In genomic region chr6:133206173-133206572, GRCm38 (mm10) we compare ENCODE assay signal across 8 mouse cellular contexts.
DNase-seq lines count a peak whose midpoint lies in the region; ATAC-seq and TF ChIP-seq lines count a peak whose summit lies in the region.

No protein-coding gene starts in this region.

- H3K9me3 ChIP-seq in forebrain, embryonic 16.5 days (ENCODE audit: control insufficient read depth, low read length) = no peaks in the 10 kb centered on the region
- H3K9me3 ChIP-seq in liver, embryonic 14.5 days (ENCODE audit: control insufficient read depth, low read length) = no peaks in the 10 kb centered on the region

- 4% methylated on average over 3 of the region's 3 CpGs for WGBS in forebrain, embryonic 16.5 days
- WGBS in liver, embryonic 14.5 days (ENCODE audit: insufficient replicate concordance) = 5% methylated on average over 3 of the region's 3 CpGs

- no peak for TF ChIP-seq EP300 in liver, embryonic 14.5 days (IDR thresholded peaks at IDR 0.05; ENCODE audit: low read depth)

- H3K27me3 ChIP-seq in forebrain, embryonic 16.5 days (replicated peaks; ENCODE audit: control insufficient read depth, insufficient read depth, low read length) = no peaks in the 10 kb centered on the region
- no peaks in the 10 kb centered on the region for H3K27me3 ChIP-seq in liver, embryonic 14.5 days (ENCODE audit: control insufficient read depth, insufficient read depth, low read length)

- no peaks in the 10 kb centered on the region for H3K4me1 ChIP-seq in forebrain, embryonic 16.5 days (replicated peaks; ENCODE audit: control insufficient read depth, insufficient read depth, low read length)
- no peaks in the 10 kb centered on the region for H3K4me1 ChIP-seq in liver, embryonic 14.5 days (replicated peaks; ENCODE audit: control insufficient read depth in 2 of 2, insufficient read depth in 2 of 2, low read length in 1 of 2)

- no peaks in the 10 kb centered on the region for H3K36me3 ChIP-seq in forebrain, embryonic 16.5 days (ENCODE audit: control insufficient read depth, insufficient read depth)
- H3K36me3 ChIP-seq in liver, embryonic 14.5 days (replicated peaks; ENCODE audit: control insufficient read depth, insufficient read depth, low read depth) = no peaks in the 10 kb centered on the region

- peak; percentile 68; the same call in 1 of the 2 replicates for TF ChIP-seq CTCF in brain, embryonic 14.5 days (IDR thresholded peaks at IDR 0.05; ENCODE audit: borderline replicate concordance, extremely low read depth, insufficient read depth, insufficient read length)
- peak; percentile 74 for TF ChIP-seq CTCF in liver, embryonic 14.5 days (IDR thresholded peaks at IDR 0.05; ENCODE audit: low read depth)

- no peak overlapping the region for H3K9ac ChIP-seq in forebrain, embryonic 16.5 days (replicated peaks; ENCODE audit: low read depth, low read length)
- H3K9ac ChIP-seq in liver, embryonic 14.5 days (replicated peaks) = no peak overlapping the region

- no peak overlapping the region for H3K4me2 ChIP-seq in forebrain, embryonic 16.5 days (ENCODE audit: low read length)
- H3K4me2 ChIP-seq in liver, embryonic 14.5 days (ENCODE audit: low read depth) = no peak overlapping the region

- ATAC-seq in cerebellum, adult (ENCODE audit: insufficient number of reproducible peaks, low FRiP score, low TSS enrichment) = no peak
- peak; percentile 26 for ATAC-seq in CD4-positive, CD25-positive, alpha-beta regulatory T cell, adult 4 months
- ATAC-seq in forebrain, embryonic 16.5 days = peak; percentile 49; the same call in 1 of the 2 replicates
- ATAC-seq in liver, embryonic 14.5 days (ENCODE audit: insufficient read depth) = no peak

- no peak for TF ChIP-seq POLR2A in brain, embryonic 14.5 days (IDR thresholded peaks at IDR 0.05; ENCODE audit: borderline replicate concordance, extremely low read depth, insufficient read depth, insufficient read length, poor library complexity, severe bottlenecking)

- no peak overlapping the region for H3K27ac ChIP-seq in forebrain, embryonic 16.5 days (ENCODE audit: low read length)
- no peak overlapping the region for H3K27ac ChIP-seq in liver, embryonic 14.5 days

- DNase-seq in cerebellum, adult 11 months = peak; percentile 4
- DNase-seq in brain, embryonic 14.5 days (ENCODE audit: low read depth) = peak; percentile 35
- peak; percentile 77 for DNase-seq in kidney, postnatal 10 days
- DNase-seq in liver, embryonic 14.5 days (ENCODE audit: low read depth in 3 of 3, low spot score in 3 of 3) = no peak
- DNase-seq in ovary, postnatal 14 days (ENCODE audit: low spot score) = peak; percentile 44

- no peak overlapping the region for H3K4me3 ChIP-seq in forebrain, embryonic 16.5 days (replicated peaks; ENCODE audit: low read length)
- H3K4me3 ChIP-seq in liver, embryonic 14.5 days (ENCODE audit: insufficient read depth in 1 of 2, low read depth in 2 of 2, low read length in 2 of 2) = no peak overlapping the region

Comparison
In these comparisons a context has a peak if more than half of its experiments do, and no peak if none do; other contexts are left out.
1. DNase-seq: peak in cerebellum, adult 11 months (single experiment), brain, embryonic 14.5 days (single experiment), kidney, postnatal 10 days (single experiment) and ovary, postnatal 14 days (single experiment); none in liver, embryonic 14.5 days (0 of 3).
2. ATAC-seq: peak in CD4-positive, CD25-positive, alpha-beta regulatory T cell, adult 4 months (single experiment) and forebrain, embryonic 16.5 days (single experiment); none in cerebellum, adult (single experiment) and liver, embryonic 14.5 days (single experiment).